Mouse (Mus musculus): ENCODE results near the gene Gpr26.

Gpr26 gene

GRCm38 (mm10) chr7:131966023-131966915 is at the start of gene Gpr26:
Gene Gpr26 (plus strand): TSS chr7:131966460.
- no peak for DNase-seq (ENCODE audit: low read depth, low spot score)

- DNase-seq (ENCODE audit: low read depth, low spot score): no peak
Observed at GRCm38 (mm10) chr7:131917384-131917783, 48.9 kb upstream of the Gpr26 start.

GRCm38 (mm10) chr7:131927288-131928050 is 38.8 kb upstream of the Gpr26 start:
- DNase-seq (ENCODE audit: low read depth, low spot score): no peak

GRCm38 (mm10) chr7:131937611-131938010 is 28.6 kb upstream of the Gpr26 start:
- no peak for DNase-seq (ENCODE audit: low read depth, low spot score)

DNA sequence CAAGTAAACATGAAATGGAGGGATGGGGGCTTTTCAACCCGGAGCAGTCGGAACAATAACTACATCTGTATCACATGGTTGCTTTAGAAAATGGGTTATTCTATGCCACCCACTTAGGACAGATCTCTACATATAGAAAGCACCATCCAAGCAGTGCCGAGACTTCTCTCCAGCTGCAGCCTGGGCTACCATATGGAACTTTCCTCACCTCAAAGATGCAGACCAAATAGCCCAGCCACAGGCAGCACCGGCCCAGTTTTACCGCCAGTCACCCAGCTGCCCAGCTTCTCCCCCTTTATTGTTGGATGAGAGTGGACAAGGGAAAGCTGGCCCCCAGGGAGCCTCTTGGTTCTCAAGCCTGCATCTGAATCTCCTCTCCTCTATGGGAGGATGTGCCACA is 15.1 kb upstream of the Gpr26 start:
- DNase-seq (ENCODE audit: low read depth, low spot score): no peak

GRCm38 (mm10) chr7:131953402-131953801 is 12.9 kb upstream of the Gpr26 start:
- DNase-seq (ENCODE audit: low read depth, low spot score): no peak

DNA sequence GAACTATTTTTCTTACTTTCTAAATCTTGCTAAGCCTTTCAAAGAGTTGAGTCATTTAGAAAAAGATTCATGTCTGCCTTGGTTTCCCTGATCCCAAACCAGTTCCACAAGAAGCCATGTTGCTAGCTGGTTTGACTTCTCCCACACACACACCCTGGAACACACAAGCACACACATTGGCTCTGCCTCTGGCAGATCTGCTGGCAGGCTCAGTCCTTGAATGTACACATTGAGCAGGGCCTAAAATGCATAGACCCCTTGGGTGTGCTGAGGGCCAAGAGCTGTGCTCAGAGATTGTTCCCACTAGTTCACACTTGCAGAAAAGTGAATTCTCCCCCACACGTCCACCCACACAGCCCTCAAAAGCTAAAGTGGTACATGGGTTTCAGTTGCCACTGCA is 7.6 kb upstream of the Gpr26 start:
- no peak for DNase-seq (ENCODE audit: low read depth, low spot score)

GRCm38 (mm10) chr7:131960551-131960950 is 5.7 kb upstream of the Gpr26 start:
- DNase-seq (ENCODE audit: low read depth, low spot score): no peak

DNA sequence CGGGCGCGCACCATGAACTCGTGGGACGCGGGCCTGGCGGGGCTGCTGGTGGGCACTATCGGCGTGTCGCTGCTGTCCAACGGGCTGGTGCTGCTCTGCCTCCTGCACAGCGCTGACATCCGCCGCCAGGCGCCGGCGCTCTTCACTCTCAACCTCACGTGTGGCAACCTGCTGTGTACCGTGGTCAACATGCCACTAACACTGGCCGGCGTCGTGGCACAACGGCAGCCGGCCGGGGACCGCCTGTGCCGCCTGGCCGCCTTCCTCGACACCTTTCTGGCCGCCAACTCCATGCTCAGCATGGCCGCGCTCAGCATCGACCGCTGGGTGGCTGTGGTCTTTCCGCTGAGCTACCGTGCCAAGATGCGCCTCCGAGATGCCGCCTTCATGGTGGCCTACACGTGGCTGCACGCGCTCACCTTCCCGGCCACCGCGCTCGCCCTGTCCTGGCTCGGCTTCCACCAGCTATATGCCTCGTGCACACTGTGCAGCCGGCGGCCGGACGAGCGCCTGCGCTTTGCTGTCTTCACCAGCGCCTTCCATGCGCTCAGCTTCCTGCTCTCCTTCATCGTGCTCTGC is 745 bp downstream of the Gpr26 start:
- DNase-seq (ENCODE audit: low read depth, low spot score): no peak

- DNase-seq (ENCODE audit: low read depth, low spot score): no peak
Observed at GRCm38 (mm10) chr7:131970255-131970654, 4.0 kb downstream of the Gpr26 start.

DNA sequence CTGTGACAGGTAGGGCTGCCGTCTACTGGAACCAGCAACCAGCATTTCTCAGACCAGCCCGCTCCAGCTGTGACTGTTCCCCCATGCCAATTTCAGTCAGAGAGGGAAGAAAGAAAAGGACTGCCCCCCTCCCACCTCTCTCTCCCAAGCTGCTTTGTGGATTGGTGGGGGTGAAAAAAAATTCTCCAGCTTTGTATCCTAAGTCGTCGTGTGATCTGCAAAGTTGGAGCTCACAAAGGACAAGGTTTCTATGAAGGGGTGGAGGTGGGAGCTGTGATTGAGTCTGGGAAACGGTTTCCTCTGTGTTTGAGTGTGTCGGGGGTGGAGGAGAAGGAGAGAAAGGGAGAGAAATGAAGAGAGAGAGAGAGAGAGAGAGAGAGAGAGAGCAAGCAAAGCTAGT is 9.6 kb downstream of the Gpr26 start:
- DNase-seq (ENCODE audit: low read depth, low spot score): no peak

DNA sequence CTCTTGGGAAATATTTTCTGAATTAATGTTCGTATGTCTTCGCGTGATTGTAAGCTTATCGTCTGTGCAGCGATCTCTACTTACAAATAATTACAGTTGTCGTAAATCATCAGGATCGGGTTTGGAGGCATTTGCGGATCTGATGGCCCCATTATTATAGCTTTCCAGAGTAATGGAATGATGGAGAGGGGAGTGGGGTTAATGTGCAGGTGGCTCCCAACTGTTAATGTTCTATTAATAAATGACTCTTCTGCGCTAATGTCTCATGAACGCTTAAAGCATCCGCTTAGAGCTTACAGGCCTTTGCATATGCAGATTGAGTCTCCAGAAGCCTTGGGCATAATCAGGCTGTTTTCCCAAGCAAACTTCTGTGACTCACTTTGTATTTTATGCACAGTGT is 12.3 kb downstream of the Gpr26 start:
- DNase-seq (ENCODE audit: low read depth, low spot score): no peak

- DNase-seq (ENCODE audit: low read depth, low spot score): no peak
Observed at GRCm38 (mm10) chr7:131989056-131989455, 22.8 kb downstream of the Gpr26 start.

DNA sequence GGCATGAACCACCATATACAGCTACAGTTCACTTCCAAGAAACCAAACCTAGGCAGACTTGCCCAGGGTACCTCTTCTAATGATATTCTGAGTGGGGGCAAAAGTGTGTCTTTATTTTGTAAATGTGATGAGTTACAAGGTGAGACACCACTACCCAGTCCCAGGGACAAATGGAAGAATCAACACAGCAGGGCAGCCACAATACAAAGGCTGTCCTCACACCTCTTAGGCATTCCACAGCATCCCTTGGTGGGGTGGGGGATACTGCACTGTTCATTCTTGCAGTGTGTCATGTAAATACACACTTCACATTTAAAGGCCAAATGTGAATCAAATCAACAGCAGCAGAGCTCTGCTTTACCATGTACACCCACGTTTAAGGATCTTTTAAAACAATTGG is 26.0 kb downstream of the Gpr26 start:
- no peak for DNase-seq (ENCODE audit: low read depth, low spot score)

GRCm38 (mm10) chr7:131992873-131993272 is 26.6 kb downstream of the Gpr26 start:
- DNase-seq (ENCODE audit: low read depth, low spot score): no peak

DNA sequence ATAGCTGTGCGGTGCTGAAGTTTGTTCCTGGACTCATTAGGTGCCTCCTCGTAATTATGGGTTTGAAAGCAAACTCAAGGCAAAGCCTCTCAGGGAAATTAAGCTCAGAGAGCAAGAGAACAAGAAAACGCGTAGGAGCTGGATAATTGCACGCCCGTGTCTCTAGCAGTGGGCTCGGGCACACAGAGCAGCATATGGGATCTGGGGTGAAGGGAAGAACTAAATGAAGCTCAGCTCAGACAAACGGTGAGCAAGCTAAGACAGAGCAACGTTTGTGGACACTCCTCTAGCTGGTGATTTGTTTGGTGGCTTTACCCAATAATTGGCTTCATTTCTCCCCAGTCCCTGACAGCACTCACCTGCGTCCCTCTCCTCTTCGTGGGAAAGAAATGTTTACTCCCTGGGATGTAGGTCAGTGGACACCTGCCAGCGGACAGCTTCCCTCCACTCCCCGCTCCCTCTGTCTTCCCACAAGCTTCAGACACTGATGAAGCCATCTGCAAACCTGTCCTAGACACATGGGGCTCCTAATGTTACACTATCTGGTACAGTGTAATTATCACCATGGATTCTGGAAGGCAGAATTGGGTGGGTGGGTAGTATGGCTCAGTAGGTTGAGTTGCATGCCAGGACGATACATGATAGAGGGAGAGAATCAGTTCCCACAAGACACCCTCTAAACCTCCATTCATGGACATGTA is 39.9 kb downstream of the Gpr26 start:
- DNase-seq (ENCODE audit: low read depth, low spot score): no peak

DNA sequence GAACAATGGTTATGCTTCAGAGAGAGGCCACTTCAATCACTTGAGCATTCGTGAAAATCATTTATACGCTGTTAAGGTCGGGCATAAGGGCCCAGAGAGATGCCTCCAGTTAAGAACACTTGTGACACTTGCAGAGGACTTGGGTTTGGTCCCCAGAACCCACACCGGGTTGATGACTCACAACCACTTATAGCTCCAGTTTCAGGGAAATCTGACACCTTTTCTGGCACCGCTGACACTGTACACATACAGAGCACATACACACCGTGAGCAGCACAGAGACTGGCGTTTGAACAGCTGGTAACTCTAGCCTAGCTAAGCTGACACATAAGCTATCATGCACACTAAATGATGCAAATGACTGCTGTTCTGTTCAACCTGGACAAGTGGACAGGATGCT is 42.7 kb downstream of the Gpr26 start:
- no peak for DNase-seq (ENCODE audit: low read depth, low spot score)

DNA sequence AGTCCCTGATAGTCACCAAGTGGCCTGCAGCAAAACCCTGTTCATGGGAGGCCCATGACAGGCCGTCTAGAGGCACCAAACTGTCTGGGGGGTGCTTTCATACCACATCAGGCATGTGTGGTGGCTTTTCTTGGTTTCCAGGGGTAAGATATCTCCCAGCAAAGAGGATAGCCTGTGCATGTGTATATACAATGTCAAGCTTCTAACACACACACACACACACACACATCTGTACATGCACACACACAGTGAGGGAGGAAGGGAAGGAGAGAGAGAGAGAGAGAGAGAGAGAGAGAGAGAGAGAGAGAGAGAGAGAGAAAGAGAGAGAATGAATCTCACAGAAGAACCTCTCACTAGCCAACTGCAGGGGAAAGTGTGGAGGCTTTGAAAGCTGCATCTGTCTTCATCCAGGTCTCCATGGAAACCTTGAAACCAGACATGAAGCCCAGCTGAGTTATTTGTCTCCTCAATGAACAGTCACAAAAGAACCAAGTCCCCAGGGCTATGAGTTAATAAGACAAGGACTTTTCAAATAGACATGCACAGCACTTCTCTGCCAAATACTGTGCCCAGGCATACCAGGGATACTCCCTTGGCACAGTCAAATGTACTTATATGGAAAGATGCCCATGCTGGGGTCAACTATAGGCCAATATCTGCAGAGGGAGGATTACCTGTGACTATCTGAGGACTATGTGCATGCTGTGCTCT is 46.9 kb downstream of the Gpr26 start:
- DNase-seq (ENCODE audit: low read depth, low spot score): no peak

DNA sequence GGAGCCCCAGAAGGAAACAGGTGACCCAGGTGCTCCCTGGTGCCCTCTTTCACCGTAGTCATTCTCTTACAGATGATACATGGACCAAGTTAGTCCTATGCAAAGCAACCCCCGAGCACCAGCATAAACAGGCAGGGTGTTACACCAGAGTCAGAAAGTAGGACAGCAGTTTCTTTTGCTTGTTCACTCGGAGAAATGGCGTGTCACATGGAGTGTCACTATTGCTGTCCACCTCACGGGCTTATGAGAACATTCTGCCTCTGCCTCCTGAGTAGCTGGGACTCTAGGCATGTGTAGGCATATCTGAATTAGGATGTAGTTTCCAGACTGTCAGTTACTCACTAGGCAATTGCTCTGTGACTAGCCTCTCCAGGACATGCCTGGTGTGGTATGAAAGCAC is 47.7 kb downstream of the Gpr26 start:
- DNase-seq (ENCODE audit: low read depth, low spot score): no peak

GRCm38 (mm10) chr7:132015193-132015592 is 48.9 kb downstream of the Gpr26 start:
- no peak for DNase-seq (ENCODE audit: low read depth, low spot score)

- DNase-seq (ENCODE audit: low read depth, low spot score): no peak
Observed at GRCm38 (mm10) chr7:132015933-132016332, 49.7 kb downstream of the Gpr26 start.

Measured in retina, postnatal 7 days (tissue).